Mouse (Mus musculus) natural killer cell, adult 2 months (primary cell): ENCODE results near the gene Dusp1.
A peak's percentile ranks its signal among the peaks of the same experiment; 100 is the strongest.

Source experiments
- DNase-seq, 2 experiments: peaks; one replicate each; pipeline ENCODE4 v3.0.0; 2022; ENCODE audit warnings: low spot score in 2 of 2

Dusp1 gene

GRCm38 (mm10) chr17:26561651-26562181 lies at the start of gene Dusp1:
Dusp1 (minus strand) TSS chr17:26562128.
- no peak for DNase-seq

DNA sequence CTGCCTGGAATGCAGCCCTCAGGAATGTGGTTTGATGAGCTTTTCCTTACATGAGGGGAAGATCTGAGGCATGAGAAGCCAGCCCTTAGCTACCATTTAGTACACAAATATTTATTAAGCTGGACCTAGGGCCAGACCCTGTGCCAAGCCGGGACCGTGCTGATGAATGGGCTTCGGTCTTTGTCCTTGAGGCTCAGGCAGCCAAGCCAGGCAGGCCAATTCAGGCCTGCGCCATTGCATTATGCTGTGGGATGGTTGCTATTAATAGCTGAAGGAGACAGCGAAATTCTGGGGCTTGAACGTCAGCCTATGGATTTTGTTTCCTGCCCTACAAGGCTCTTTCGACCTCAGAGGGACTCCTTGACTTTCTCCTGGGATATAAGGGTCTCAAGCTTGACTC lies 49.4 kb upstream of the Dusp1 start:
- DNase-seq: no peak

- DNase-seq: no peak
Observed at GRCm38 (mm10) chr17:26609820-26610219, 47.9 kb upstream of the Dusp1 start.

GRCm38 (mm10) chr17:26608877-26609276 lies 46.9 kb upstream of the Dusp1 start:
- no peak for DNase-seq

DNA sequence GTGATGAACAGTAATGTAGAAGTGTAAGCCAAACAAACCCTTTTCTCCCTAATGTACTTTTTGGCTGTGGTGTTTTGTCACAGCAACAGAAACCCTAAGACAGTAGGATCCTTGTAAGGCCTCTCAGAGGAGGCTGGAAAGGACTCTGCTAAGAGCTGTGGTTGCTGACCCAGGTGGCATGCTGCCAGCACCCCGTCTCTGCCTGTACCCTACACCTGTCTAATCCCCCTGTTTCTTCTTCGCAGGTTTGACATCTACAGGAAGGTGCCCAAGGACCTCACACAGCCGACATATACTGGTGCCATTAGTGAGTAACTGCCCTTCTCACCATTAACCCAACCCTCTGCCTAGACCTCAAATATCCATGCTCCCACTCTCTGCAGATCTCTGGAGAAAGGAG lies 46.4 kb upstream of the Dusp1 start:
- DNase-seq: no peak

GRCm38 (mm10) chr17:26606516-26606915 lies 44.6 kb upstream of the Dusp1 start:
- no peak for DNase-seq

DNA sequence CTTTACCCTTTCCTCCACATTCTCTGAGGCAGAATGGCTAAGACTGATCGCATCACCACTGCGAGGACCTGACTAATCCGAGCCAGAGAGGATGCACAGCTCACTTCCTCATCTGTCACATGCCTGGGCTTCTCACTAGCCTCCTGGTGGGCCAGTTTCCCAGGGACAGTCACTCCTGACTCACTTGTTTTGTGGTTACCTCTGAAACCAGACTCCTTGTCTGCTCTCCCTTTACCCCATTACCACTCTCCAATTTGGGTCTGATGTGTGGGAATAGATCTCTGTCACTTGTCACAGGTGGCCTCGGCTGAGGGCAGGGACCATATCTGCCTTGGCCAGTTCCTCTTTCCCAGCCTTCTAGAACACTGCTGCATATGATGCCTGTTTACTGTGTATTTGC lies 43.7 kb upstream of the Dusp1 start:
- DNase-seq: peak in 1 of 2 experiments; percentile 54

GRCm38 (mm10) chr17:26603311-26603710 lies 41.4 kb upstream of the Dusp1 start:
- DNase-seq: no peak

- DNase-seq: no peak
Observed at GRCm38 (mm10) chr17:26602371-26602885, 40.5 kb upstream of the Dusp1 start.

DNA sequence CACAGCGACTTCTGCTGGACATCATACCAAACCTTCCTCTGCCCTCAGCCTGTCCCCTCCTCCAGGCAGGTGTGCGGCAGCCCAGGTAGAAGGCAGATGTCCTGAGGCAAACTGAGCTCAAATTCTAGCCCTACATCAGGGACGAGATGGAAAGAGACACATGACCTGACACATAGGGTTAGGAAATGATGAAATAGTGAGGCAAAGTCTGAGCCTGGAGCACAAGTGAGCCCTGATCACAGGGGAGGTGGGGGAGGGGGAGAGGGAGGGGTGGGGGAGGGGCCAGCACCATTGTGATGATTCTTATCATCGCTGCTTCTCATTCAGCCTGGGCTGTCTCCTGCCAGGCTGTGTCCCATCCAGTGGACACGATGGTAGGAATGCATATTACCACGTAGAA lies 40.0 kb upstream of the Dusp1 start:
- no peak for DNase-seq

DNA sequence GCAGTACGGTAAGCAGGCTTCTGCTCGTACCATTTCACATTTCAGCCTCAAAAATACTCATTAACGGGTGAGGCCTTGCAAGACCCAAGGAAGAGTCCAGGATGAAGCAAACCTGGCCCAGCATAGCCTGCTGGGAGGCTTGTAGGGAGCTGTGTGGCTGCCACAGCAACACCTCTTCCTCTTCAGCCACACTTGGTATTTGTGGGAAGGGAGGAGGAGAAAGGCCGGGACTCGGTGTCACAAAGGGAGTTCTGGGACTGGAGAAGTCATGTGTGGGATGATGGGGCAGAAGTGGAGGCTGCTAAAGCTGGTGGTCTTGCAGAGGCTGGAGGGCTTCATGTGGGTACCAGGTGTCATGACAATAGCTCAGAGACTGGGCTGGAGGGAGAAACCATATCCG lies 39.6 kb upstream of the Dusp1 start:
- DNase-seq: no peak

GRCm38 (mm10) chr17:26600913-26601447 lies 39.1 kb upstream of the Dusp1 start:
- no peak for DNase-seq

DNA sequence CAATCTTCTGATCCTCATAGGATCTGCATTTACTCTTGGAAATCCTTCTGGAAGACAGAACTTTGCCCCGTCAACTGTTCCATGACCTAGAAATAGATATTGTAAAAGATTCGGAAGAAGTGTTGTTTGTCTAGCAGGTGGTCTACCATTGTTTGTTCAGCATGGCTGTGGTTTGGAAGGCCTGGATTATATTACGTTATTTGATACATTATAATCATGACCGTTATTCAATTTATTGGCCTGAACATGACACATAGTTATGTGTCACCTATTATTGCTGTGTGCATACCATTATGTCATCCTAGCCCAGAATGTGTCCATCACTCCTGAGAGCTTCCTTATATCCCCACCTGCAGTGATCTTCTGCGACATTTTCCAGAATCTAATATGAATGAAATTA lies 36.9 kb upstream of the Dusp1 start:
- DNase-seq: no peak

GRCm38 (mm10) chr17:26596856-26597481 lies 35.0 kb upstream of the Dusp1 start:
- no peak for DNase-seq

DNA sequence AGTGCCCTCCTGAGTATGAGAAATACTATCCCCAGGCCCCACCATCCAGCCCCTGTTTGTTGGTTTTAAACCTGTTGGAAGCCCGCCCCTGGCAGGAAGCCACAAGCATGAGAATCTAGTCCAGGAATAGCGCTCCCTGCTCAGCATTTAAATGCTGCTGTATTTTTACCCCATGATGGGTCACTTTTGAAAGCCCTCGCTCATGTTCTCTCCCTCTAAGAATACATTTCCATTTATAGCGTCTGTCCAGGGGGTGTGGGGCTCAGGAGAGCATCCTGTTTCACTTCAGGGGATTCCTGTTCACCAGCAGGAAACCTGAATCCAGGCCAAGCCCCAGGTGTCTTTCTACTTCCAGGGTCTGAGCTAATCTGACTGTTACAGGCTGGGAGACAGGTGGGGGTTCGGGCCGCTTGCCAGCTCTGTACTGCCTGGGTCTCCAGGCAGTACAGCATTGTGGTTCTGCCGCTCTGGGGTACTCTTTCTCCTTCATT lies 34.3 kb upstream of the Dusp1 start:
- no peak for DNase-seq

GRCm38 (mm10) chr17:26595448-26596167 lies 33.7 kb upstream of the Dusp1 start:
- no peak for DNase-seq

GRCm38 (mm10) chr17:26594958-26595357 lies 33.0 kb upstream of the Dusp1 start:
- DNase-seq: no peak

DNA sequence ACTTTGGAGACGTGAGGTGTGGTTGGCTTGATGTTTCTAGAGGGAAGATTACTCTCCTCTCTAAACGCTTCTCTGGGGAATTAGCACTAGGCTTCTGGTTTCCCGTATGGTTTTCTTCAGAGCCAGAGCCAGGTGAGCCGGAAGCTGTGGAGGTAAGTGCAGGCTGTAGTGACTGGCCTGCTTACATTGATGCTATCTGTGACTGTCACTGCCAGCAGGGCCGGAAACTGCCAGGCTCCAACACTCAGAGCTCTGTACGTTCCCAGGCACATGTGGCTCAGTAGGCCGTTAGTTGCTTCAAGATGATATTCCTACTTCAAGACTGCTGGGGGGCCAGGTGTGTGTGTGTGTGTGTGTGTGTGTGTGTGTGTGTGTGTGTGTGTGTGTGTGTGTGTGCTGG lies 32.2 kb upstream of the Dusp1 start:
- DNase-seq: no peak

DNA sequence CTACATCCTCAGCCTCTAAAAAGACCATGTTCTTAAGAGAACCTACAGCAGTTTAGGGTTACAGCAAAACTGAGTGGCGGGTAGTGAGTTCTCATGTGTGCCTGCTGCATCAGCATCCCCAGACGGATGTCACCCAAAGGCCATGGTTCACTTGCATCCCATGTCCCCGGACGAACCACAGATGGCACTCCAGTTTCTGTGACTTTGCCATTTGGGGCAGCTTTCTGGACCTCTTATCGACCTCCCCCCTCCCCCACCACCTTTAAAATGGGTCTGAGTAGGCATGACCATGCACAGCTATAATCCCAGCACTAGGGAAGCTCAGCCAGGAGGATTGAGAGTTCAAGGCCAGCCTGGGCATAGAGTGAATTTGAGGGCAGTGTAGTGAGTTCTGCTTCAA lies 31.3 kb upstream of the Dusp1 start:
- no peak for DNase-seq

DNA sequence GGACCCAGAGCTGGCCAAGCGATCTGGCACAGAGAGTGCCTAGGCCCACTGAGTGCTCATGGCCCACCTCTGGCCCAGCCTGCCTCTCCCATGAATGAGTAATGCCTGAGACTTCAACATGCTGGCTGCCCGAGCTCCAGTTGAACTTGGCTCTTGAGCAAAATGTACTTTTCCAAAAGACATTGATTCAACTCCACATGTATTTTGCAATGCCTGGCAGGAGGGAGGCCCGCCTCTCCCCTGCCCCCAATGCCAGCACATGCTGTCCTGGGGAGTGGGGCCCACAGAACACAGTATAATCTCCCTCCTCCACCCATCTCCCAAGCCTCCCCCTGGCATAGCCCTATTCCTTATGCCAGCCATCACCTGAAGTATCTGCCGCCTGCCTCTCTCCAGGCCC lies 30.6 kb upstream of the Dusp1 start:
- no peak for DNase-seq

GRCm38 (mm10) chr17:26587961-26588487 lies 26.1 kb upstream of the Dusp1 start:
- DNase-seq: no peak

- DNase-seq: no peak
Observed at GRCm38 (mm10) chr17:26584558-26585136, 22.7 kb upstream of the Dusp1 start.
